Mouse (Mus musculus) mouse embryonic stem cell (cell line): ENCODE results near the gene Ptprm.

Experiments used
- in situ Hi-C, 2 experiments: fragments of 300-500 bp; cut with MboI; formaldehyde crosslinking; loops; 1 replicate in 1 of 2; 3 replicates in 1 of 2; pipeline ENCODE4 v1.14.3; 2019 to 2020; ENCODE audit warnings: low sequenced_read_pairs in 2 of 2, low pct_unique_long_range_greater_than_20kb in 1 of 2, mixed read lengths in 1 of 2; ENCODE audit not compliant: unreplicated experiment in 1 of 2

Gene Ptprm

GRCm38 (mm10) chr17:67124294-67124693 lies 230.0 kb downstream of the Ptprm start:
- in situ Hi-C loops = no loop called here

GRCm38 (mm10) chr17:67123722-67124121 lies 230.5 kb downstream of the Ptprm start:
- in situ Hi-C loops = no loop called here

GRCm38 (mm10) chr17:67120863-67121262 lies 233.4 kb downstream of the Ptprm start:
- in situ Hi-C loops = no loop called here

- in situ Hi-C loops = no loop called here
These were observed 235.4 kb downstream of the Ptprm start for GRCm38 (mm10) chr17:67118676-67119340.

GRCm38 (mm10) chr17:67114842-67115241 lies 239.4 kb downstream of the Ptprm start:
- in situ Hi-C loops = no loop called here

GRCm38 (mm10) chr17:67112679-67113078 lies 241.6 kb downstream of the Ptprm start:
- in situ Hi-C loops = no loop called here

GRCm38 (mm10) chr17:67106176-67106575 lies 248.1 kb downstream of the Ptprm start:
- in situ Hi-C loops = no loop called here

- in situ Hi-C loops = no loop called here
These were observed 252.2 kb downstream of the Ptprm start for GRCm38 (mm10) chr17:67102051-67102450.

GRCm38 (mm10) chr17:67090997-67091396 lies 263.3 kb downstream of the Ptprm start:
- in situ Hi-C loops = no loop called here

- in situ Hi-C loops = no loop called here
These were observed 264.1 kb downstream of the Ptprm start for GRCm38 (mm10) chr17:67090153-67090552.

- in situ Hi-C loops = no loop called here
These were observed 264.6 kb downstream of the Ptprm start for GRCm38 (mm10) chr17:67089611-67090010.

- in situ Hi-C loops = no loop called here
These were observed 266.7 kb downstream of the Ptprm start for GRCm38 (mm10) chr17:67087585-67087984.

GRCm38 (mm10) chr17:67086811-67087210 lies 267.4 kb downstream of the Ptprm start:
- in situ Hi-C loops = no loop called here

- in situ Hi-C loops = no loop called here
These were observed 269.8 kb downstream of the Ptprm start for GRCm38 (mm10) chr17:67084501-67084900.

GRCm38 (mm10) chr17:67084093-67084492 lies 270.2 kb downstream of the Ptprm start:
- in situ Hi-C loops = no loop called here

GRCm38 (mm10) chr17:67079570-67079969 lies 274.7 kb downstream of the Ptprm start:
- in situ Hi-C loops = no loop called here

- in situ Hi-C loops = no loop called here
These were observed 280.7 kb downstream of the Ptprm start for GRCm38 (mm10) chr17:67073580-67073979.

GRCm38 (mm10) chr17:67073139-67073538 lies 281.1 kb downstream of the Ptprm start:
- in situ Hi-C loops = no loop called here

- in situ Hi-C loops = no loop called here
These were observed 282.8 kb downstream of the Ptprm start for GRCm38 (mm10) chr17:67071231-67072009.

GRCm38 (mm10) chr17:67063611-67064010 lies 290.6 kb downstream of the Ptprm start:
- in situ Hi-C loops = no loop called here
